Mouse (Mus musculus) T-helper 17 cell (primary cell): ENCODE measurements around the gene 0610010F05Rik.

Experiments used
- in situ Hi-C, 2 experiments: fragments of 300-600 bp; cut with MboI, MseI; formaldehyde crosslinking; loops; 1 replicate in 1 of 2; 2 replicates in 1 of 2; pipeline ENCODE4 v1.15.1; 2025; ENCODE audit warnings: high pct_unique_total_duplicates in 2 of 2

The 0610010F05Rik gene

DNA sequence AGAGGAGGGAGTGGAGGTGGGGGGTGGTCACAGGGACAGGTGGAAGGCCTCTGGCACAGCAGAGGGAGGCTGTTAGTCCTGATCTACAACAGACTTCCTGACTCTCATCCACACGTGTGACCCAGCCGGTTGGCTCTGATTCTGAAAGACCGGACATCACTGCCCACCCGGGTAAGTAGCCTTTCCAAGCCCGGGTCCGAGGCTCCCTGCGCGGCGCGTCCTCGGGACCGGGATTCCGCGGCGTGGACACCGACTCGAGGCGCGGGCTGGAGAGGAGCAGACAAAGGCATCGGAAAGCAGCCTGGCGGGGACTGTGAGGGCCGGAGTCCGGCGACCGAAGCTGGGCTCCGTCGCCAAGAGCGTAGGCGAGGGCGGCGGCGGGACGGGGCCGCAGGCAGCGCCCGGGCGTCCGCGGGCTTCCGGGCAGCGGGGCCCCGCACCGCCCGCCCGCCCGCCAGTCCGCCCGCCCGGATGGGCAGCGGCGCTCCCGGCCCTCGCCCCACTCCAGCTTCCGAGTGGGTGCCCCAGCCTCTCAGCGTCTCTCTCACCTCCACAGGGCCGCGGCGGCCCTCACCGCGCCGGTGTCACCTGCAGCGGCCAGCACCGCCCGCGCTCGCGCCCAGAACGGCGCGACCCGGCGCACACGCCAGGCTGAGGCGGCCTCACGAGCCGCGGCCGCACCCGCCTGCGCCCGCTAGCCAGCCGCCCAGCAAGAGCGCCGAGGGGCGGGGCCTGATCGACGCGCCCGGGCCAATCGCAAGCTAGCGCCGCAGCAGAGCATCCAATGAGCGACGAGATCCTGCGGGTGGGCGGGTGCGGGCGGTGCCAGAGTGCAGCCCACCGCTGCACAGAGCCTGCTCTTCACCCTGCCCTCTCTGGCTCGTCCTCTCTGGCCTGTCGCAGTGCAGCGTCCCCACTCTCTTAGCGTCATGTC, at the start of gene 0610010F05Rik:
0610010F05Rik (minus strand) TSS at position 695 of the 934 bp plus-strand sequence.
- in situ Hi-C loops: loop anchor here in 1 of 2 experiments (10.0 kb wide), 1 partner anchor 1348 kb away; no protein-coding TSS in a partner anchor

DNA sequence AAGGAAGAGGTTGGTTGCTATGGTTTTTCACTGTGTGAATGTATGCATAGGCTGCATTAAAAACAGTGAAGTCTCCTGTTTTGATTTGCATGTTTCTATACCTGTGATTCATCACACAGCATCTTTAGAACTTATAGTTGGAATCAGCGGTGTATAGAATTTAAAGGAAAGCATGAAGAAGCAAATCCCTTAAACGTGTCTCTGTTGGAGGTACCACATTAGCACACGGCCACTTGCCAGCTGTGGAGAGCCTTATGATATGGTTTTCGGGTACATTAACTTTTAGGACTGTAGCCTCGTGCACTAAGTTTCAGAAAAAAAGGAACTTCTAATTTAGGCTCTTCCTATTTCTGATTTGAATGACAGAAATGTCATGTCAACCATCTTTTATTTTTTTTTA, 49.1 kb upstream of the 0610010F05Rik start:
- in situ Hi-C loops: loop anchor here in 1 of 2 experiments (5.0 kb wide), 2 partner anchors 175 to 255 kb away; no protein-coding TSS in a partner anchor

DNA sequence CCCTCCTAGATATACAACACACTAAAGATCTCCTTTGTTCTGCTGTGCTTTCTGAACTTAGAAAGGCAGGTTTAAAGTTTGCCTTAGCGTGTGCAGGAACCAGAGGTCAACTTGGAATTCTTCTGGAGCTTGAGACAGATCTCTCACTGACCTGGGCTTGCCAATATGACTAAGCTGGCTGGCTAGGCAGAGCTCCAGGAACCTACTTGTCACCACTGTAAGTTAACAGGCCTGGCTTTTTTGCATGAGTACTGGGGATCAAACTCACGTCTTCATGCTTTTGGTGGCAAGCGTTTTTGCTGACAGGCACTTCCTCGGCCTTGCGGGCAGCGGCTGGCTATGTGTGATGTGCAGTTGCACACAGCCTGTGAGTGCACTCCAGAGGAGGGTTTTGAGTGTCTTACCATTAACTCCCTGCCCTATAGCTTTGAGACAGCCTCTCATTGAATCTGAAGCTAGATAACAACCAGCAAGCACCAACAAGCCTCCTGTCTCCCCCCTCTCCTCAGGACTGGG, 47.1 kb upstream of the 0610010F05Rik start:
- in situ Hi-C loops: loop anchor here in 1 of 2 experiments (5.0 kb wide), 2 partner anchors 177 to 257 kb away; no protein-coding TSS in a partner anchor

DNA sequence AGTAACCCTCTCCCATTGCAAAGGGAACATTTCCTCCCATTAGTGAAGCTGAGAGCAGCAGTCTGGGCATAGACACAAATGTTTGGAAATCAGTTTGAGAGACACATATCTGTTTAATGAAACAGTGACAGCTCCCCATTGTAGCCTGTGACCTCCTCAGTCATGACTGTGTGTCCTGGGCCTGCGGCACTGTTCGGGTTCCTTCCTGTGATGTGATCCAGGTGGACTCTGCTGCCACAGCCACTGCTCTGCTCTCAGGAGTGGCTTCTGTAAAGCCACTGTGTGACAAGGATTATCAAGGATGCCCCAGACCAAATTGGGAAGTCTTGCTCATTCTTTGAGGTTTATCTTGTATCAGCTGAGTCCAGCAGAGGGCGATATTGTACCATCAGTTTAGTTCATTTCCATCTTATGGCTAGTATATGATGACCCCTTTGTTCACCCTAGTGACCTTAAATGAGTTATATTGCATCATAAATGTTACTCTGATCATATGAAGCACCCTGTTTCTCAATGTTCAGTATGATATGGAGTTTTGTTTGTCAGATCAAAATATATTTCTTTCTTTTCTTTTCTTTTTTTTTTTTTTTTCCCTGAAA, 45.7 kb upstream of the 0610010F05Rik start:
- in situ Hi-C loops: loop anchor here (5.0 kb wide), 2 partner anchors 173 to 278 kb away; no protein-coding TSS in a partner anchor

DNA sequence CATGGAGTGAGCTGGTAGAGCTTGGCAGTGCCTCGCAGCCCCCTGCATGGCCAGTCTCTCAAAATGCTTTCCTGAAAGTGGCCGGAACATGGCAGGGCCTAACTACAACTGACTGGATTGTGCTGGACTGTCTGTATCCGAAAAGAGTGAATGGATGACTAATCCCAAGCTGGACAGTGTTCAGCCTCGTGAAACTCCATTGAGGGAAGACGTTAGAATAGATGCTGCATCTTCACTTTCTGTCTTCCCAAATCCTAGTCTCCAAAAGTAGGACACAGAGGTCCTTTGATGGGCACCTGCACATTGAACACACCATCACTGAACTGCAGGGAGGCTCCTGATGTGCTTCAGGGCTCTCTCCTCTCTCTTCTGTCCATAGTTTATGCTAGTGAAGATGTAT, 42.7 kb upstream of the 0610010F05Rik start:
- in situ Hi-C loops: loop anchor here (5.0 kb wide), 2 partner anchors 176 to 281 kb away; no protein-coding TSS in a partner anchor

DNA sequence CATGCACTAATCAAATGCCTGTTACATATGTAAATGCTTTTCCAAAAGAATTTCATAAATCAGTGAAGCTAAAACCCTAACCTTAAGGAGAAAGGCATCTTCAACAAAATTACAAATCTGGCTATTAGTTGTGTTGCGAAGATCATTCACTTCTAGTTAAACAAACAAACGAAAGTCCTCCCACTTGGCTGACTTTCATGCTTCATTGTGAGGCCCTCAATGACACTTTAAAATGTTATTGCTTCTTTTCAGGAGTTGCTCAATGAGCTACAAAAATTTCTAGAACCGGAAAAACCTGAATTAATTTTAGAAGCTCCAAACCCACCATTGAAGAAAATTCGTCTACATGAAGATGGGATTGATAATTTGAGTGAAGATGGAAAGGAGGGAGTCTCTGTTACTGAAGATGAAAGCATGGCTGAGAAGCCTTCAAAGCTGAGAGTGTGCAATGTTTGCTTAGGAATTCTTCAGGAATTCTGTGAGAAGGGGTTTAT, 38.9 kb upstream of the 0610010F05Rik start:
- in situ Hi-C loops: no loop called here

DNA sequence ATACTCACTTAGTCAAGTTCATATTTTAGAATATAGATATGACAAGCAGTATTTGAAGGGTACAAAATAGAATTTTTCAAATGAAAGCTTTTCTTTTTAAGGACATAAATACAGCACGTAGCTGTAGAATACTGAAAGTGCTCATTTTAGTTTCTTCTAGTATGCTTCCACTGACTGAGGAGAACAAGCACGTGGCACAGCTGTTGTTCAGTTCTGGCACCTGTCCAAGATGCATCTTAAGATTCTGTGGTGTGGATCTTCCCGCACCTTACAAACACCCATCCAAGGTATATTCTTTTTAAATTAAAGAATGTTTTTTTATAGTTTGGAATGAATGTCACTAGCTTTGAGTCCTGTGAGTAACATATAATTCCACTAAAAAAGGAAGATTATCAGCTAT, 33.7 kb upstream of the 0610010F05Rik start:
- in situ Hi-C loops: loop anchor here in 1 of 2 experiments (10.0 kb wide), 1 partner anchor 228 kb away; the partner anchor contains the start of gene Papolg

DNA sequence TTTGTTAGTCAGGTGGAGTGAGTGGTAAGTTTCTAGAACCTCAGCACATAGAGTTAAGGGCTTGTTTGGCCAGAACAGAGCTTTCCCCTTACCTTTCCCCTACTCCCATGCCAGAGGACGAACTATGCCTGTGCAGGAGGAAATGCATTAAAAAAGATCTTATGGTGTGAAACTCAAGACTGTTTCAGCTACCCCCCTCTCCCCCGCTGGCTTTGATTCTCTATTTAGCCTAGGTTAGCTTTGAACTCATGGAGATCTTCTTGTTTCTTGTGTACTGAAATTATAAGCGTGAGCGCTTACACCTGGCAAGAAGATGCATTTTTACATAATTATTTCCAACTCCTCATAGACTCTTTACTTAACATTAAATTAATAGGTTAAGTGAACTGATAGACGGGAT, 33.1 kb upstream of the 0610010F05Rik start:
- in situ Hi-C loops: loop anchor here in 1 of 2 experiments (10.0 kb wide), 1 partner anchor 228 kb away; the partner anchor contains the start of gene Papolg

DNA sequence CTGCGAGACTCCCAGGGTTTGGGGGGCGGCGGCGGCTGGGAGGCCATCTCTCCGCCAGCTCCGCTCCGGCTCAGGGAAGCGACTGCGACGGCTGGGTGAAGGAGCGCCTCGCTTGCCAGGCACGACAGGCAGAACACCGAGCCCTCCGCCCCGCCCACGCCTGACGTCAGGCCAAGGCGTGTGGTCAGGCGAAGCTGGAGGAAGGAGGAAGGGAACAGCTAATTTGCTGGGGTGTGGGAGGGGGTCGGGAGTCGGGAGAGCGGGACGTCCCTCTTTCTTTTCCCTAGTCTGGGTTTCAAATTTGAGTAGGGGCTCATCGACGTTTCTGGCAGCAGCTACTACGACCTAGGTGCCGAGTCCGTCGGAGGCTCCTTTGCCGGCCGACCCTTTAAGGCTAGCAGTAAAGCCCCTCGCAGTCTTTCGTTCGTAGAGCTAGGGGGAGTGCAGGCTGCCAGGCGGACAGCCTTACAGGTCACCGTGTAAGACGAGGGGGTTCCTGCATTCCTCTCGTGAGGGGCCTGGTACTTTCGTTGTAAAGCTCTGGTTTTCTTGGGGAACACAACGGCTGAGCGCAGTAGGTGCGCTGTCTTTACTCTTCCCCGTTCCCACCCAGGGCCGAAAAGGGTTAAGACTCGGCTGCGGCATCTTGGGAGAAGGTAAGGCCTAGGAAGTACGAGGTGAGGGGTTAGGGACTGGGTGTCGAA, 32.5 kb upstream of the 0610010F05Rik start, which contains the start of gene Pex13:
Pex13 (minus strand) TSS at position 162 of the 704 bp plus-strand sequence.
- in situ Hi-C loops: loop anchor here in 1 of 2 experiments (10.0 kb wide), 1 partner anchor 229 kb away; the partner anchor contains the start of gene Papolg

DNA sequence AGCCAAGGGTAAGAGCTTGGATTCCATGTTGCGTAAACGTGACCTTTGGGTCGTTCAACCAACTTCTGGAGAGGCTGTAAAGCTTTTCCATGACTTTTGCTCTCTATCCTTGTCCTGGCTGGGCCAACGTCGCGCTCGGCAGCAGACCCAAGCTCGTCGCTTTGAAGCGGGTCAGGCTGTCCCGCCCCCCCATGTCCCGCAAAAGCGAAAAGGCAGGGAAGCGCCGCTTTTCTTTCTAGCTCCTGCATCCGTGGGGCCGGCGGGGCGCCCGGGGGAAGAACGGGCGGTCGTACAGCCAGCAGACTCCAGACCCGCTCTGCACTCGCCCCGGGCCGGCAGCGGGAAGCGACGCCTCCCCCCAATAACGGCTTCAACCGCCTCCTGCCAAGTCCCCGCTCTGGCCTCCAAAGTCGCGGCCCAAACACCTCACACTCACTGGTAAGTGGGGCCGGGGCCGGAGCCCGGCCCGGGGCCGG, 31.9 kb upstream of the 0610010F05Rik start, which contains the start of gene Pus10:
Pus10 (plus strand) TSS at position 364 of the 476 bp plus-strand sequence.
- in situ Hi-C loops: loop anchor here in 1 of 2 experiments (10.0 kb wide), 1 partner anchor 229 kb away; the partner anchor contains the start of gene Papolg

DNA sequence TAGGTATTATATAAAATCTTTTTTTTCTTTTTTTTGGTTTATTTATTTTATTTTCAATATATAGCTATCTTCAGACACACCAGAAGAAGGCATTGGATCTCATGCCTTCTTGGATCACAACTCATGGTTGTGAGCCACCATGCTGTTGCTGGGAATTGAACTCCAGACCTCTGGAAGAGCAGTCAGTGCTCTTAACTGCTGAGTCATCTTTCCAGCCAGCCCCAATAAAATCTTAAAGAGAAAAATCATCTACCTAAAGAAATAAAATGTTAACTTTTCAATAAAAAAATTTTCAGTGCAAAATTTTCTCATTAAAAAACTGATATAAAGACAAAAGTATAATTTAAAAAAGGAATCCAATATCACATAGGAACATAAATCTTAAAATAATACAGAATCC, 30.8 kb upstream of the 0610010F05Rik start:
- in situ Hi-C loops: loop anchor here in 1 of 2 experiments (10.0 kb wide), 1 partner anchor 231 kb away; the partner anchor contains the start of gene Papolg

DNA sequence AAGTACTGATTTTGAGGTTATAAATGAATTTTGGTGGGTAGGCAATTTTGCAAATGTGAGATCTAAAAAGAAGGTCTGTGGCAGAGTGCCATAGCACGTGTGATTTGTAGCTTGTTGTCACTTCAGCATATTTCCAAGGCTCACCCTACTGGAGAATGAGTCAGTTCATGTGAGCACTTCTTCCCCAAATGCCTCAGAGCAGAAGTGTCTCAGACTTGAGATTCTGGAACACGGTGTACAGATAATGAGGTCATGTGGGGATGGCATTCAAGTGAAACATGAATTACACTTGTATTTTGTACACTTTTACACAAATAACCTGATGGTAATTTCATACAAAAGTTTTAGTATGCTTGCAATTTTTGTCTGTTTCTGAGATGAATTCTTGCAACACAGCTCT, 24.4 kb upstream of the 0610010F05Rik start:
- in situ Hi-C loops: no loop called here

DNA sequence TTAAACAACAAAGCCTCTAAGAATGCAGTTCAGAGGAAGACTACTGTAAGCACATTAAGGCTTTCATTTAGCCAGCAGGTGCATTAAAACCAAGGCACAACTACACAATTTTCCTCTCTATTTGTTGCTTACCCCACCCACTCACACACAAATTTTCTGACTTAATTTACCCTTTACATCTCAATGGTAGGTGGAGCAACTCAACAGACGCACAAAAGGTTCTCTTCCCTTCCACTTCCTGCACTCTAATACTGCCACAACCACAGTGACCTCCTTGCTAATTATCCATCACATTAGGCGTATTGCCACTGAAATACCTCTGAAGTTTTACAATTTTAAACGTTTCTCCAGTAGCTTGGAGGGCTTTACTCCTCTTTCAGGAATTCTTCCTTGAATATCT, 20.2 kb upstream of the 0610010F05Rik start:
- in situ Hi-C loops: no loop called here

DNA sequence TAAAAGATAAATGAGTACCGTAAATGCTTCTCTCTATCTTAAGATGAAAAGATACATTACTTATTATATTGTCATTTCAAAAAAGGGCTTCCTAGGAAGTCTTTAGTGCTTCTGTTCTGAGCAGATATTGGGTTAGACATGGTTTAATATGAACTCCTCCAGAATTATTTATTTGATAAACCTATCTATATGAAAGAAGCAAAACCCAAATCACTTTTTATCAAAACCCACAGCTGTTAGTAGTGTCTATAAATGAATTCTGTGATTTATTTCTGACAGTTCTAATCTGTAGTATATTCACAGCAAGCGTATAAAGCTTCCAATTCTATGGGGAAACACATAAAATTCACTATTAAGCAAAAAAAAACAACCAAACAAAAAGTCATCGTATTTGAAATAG, 14.4 kb upstream of the 0610010F05Rik start:
- in situ Hi-C loops: no loop called here

DNA sequence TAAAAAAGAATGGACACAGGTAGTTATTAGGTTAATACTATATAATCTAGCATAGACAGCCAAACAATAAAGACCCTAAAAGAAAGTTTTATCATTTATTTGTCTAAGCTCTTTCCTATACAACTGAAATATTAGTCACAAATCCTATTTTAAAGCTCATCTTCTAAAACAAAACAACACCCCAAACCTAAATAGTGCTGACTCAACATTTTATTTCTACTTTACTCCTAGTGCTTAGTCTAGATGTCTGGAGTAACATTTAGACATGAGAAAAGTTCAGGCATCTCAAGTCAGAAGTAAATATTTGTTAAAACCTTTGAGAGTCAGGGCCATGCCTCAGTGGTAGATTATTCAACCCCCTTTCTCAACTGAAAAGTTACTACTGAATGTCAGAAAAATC, 14.0 kb upstream of the 0610010F05Rik start:
- in situ Hi-C loops: no loop called here

DNA sequence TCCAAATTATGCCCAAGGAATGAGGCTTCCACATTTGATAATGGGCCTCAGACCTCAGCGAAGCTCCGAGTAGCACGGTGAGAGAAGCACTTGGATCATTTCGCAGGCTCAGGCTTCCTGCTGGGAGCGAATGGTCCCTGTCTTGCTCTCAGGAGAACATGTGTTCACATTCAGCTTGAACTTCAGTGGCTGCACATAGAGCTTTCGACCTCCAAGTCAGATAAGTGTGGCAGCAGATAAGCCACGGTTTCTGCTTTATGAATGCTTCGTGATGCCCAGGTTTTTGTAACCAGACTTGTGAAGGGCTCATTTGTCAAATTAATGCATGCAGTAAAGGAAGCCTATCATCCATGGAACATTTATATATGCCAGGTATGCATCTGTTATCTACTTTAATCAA, 1.1 kb upstream of the 0610010F05Rik start:
- in situ Hi-C loops: loop anchor here in 1 of 2 experiments (10.0 kb wide), 1 partner anchor 1350 kb away; no protein-coding TSS in a partner anchor

DNA sequence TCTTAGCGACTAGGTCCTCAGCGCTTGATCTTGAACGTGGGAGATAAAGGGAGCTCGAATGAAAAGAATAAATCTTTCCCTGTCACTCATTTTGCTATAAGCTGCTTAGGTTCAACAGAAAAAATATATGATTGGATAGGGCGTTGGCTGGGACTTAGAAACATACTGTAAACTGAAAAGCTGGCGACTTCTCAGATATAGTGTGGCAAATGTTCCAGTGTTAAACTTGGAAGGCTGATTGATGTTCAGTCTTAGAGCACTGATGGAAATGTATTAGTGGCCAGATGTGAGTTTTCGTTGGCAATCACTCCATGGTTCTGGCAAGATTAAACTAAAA, 408 bp upstream of the 0610010F05Rik start:
- in situ Hi-C loops: loop anchor here in 1 of 2 experiments (10.0 kb wide), 1 partner anchor 1349 kb away; no protein-coding TSS in a partner anchor

DNA sequence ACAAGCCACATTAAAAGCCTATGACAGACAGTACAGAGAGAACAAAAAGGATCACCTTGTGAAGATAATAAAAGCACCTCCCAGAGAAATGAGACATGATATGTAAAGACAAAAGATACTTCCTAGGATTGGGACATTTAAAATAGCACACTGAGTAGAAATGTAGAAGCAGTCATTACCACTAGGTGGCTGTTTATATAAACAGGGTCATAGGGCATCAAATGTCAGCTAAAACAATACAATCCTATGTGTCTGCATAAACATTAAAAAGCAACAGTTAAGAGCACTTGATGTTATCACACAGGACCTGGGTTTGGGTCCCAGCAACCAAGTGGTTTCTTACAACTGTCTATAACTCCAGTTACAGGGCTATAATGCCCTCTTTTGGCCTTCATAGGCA, 2.8 kb downstream of the 0610010F05Rik start:
- in situ Hi-C loops: loop anchor here in 1 of 2 experiments (10.0 kb wide), 1 partner anchor 1346 kb away; no protein-coding TSS in a partner anchor

DNA sequence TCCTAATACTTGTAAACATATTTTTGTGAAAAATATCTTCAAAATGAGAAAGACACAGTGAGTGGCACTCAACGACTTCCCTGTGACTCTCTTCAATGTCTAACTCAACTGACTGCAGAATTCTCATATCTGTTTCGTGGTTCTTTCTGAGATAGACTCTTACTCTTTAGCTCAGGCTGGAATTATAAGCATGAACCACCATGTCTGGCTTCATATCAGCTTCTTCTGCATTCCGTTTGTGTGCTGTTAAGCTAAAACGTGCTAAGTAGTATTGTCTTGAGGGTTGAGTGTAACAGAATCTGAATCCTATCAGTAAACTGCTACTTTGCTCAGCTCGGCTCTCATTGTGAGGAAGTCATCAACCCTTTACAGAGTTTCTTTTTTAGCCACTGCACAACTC, 14.4 kb downstream of the 0610010F05Rik start:
- in situ Hi-C loops: no loop called here

DNA sequence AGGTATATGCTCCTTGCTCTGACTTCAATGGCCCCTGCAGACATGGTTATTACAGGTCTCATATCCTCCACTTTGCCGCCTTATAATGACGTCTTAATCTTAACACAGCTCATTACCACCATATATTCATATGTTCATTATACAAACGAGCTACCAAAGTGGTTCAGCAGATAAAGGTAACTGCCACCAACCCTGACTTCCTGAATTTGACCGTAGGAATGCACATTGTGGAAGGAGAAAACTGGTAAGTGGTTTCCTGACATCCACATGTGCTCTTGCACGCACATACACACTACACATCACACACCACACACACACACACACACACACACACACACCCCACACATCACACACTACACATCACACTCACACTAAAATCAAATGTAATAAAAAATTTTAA, 18.9 kb downstream of the 0610010F05Rik start:
- in situ Hi-C loops: no loop called here
